Mouse (Mus musculus) kidney, embryonic 16.5 days (tissue): ENCODE measurements around the gene Ebp. TPM values are rescaled to one million over a fixed set of nuclear protein-coding genes. Genes with fewer than 3 reads are reported as not detected.

Experiments used
- ATAC-seq: fragments of 200-750 bp; cut with Nextera tagmentation; 2 replicates; pipeline ENCODE4 v1.8.0; 2017; ENCODE audit warnings: moderate TSS enrichment; ENCODE audit not compliant: low FRiP score, low TSS enrichment
- H3K27ac ChIP-seq: fragments of 300-500 bp; sonication (generic); 2 replicates; pipeline ENCODE4 v1.5.1; 2014; ENCODE audit warnings: low read length
- H3K27me3 ChIP-seq: fragments of 300-500 bp; sonication (generic); 2 replicates; pipeline ENCODE4 v1.6.1; 2014; ENCODE audit warnings: low read length, control low read depth, mixed read lengths; ENCODE audit not compliant: insufficient read depth
- H3K36me3 ChIP-seq: fragments of 300-500 bp; sonication (generic); 2 replicates; pipeline ENCODE4 v1.6.1; 2014; ENCODE audit warnings: low read length, control low read depth, mixed read lengths; ENCODE audit not compliant: insufficient read depth
- H3K4me1 ChIP-seq: fragments of 300-500 bp; sonication (generic); 2 replicates; pipeline ENCODE4 v1.6.1; 2014; ENCODE audit warnings: low read length, control low read depth, mixed read lengths; ENCODE audit not compliant: insufficient read depth
- H3K4me2 ChIP-seq: fragments of 300-500 bp; sonication (generic); replicated peaks from 2 replicates; pipeline ENCODE4 v1.6.1; 2014; ENCODE audit warnings: low read depth, low read length
- H3K4me3 ChIP-seq: fragments of 300-500 bp; sonication (generic); 2 replicates; pipeline ENCODE4 v1.5.1; 2014; ENCODE audit warnings: mild to moderate bottlenecking, low read length
- H3K9ac ChIP-seq: fragments of 300-500 bp; sonication (generic); replicated peaks from 2 replicates; pipeline ENCODE4 v1.6.1; 2014; ENCODE audit warnings: low read length
- H3K9me3 ChIP-seq: fragments of 300-500 bp; sonication (generic); 2 replicates; pipeline ENCODE4 v1.6.1; 2016; ENCODE audit warnings: low read length, control low read depth
- WGBS: fragments of 180-500 bp; shearing (Covaris S2); extraction: QIAGEN DNeasy Blood & Tissue Kit; methylation state at CpG from one replicate; pipeline ENCODE4 v1.1.7; 2014; 5-methylcytosine and 5-hydroxymethylcytosine counted together
- polyA plus RNA-seq: library from polyadenylated mRNA; unstranded; fragments of >200 nt; fragmentation: Nextera tagmentation; extraction: Ambion mirVana; gene quantifications from 2 replicates; pipeline ENCODE4 v1.2.1, GENCODE M21; 2015

Ebp gene
- polyA plus RNA-seq, 1 experiment from 2014 or later: 43.6 TPM

DNA sequence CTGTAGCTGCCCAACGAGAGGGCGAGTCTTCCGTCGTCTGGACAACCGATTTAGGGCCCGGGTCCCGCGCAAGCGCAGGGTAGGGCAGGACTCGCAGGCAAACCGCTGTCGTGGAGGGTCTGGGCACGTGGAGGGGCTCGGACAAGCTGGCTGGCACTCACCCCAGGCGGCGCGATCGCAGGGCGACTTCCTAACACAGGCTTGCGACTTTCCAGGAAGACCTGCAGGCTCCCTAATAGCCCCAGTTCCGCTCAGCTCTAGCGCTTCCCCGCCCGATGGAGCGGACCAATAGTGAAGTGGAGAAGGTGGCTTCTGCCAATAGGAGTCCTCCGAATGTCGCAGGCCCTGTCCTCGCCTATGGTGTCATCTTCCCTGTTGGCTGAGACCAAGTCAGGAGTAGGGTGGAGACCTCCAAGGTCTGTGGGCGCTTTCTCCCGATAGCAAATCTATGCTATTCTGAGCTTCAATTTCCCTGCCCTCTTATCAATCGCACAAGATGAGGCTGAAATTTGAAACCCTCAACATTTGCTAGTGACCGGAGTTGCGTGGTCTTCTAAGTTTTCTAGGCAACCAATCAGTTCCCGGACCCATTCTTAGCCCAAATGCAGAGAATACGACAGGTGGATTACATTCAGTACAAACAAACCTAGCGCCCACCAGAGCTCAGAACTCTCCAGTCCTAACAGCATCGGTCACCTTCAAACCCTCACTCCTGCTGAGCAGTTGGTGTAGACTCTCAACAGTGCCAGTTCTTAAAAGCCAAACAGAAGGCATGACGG lies 483 bp downstream of the Ebp start:
- peak overlapping the region; percentile 67 for H3K4me2 ChIP-seq
- no peaks in the 10 kb centered on the region for H3K9me3 ChIP-seq
- ATAC-seq: peak; percentile 98
- WGBS: 21% methylated on average over 38 of the region's 38 CpGs
- peak overlapping the region; percentile 61 for H3K4me3 ChIP-seq
- no peaks in the 10 kb centered on the region for H3K4me1 ChIP-seq
- H3K27me3 ChIP-seq: no peaks in the 10 kb centered on the region
- 0 out of 2 replicates have a peak overlapping the region, but pooled peaks have one; percentile 38 for H3K27ac ChIP-seq
- H3K36me3 ChIP-seq: no peaks in the 10 kb centered on the region
- peak overlapping the region; percentile 74 for H3K9ac ChIP-seq

DNA sequence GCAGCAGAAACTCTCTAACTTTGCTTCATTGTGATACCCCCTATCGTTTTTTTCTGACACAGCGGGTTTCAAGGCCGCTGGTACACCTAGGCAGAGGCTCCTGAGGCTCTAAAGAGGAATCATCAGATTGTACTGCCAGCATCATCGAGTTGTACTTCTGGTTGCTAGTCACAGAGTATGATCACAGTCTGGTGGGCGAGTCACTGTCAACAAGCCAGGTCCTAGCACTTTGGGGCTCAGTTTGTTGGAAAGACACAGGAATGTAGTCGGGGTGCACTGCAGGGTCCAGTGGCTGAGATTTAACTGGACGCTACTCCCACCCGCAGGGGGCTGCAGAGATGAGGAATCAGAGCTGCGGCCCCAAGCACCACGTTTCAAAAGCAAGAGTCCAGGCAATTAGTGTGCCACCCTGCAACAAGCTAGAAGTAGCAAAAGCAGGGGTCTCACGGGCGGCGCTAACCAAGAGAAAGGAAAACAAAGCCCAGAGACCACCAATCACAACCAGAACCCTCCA lies 1.1 kb downstream of the Ebp start:
- H3K4me2 ChIP-seq: peak overlapping the region; percentile 67
- H3K9ac ChIP-seq: peak overlapping the region; percentile 74
- H3K27me3 ChIP-seq: no peaks in the 10 kb centered on the region
- no peaks in the 10 kb centered on the region for H3K36me3 ChIP-seq
- WGBS: 18% methylated on average over 13 of the region's 13 CpGs
- no peaks in the 10 kb centered on the region for H3K9me3 ChIP-seq
- H3K4me1 ChIP-seq: no peaks in the 10 kb centered on the region
- 0 out of 2 replicates have a peak overlapping the region, but pooled peaks have one; percentile 38 for H3K27ac ChIP-seq
- peak; percentile 57; the same call in 1 of the 2 replicates for ATAC-seq
- peak overlapping the region; percentile 61 for H3K4me3 ChIP-seq

DNA sequence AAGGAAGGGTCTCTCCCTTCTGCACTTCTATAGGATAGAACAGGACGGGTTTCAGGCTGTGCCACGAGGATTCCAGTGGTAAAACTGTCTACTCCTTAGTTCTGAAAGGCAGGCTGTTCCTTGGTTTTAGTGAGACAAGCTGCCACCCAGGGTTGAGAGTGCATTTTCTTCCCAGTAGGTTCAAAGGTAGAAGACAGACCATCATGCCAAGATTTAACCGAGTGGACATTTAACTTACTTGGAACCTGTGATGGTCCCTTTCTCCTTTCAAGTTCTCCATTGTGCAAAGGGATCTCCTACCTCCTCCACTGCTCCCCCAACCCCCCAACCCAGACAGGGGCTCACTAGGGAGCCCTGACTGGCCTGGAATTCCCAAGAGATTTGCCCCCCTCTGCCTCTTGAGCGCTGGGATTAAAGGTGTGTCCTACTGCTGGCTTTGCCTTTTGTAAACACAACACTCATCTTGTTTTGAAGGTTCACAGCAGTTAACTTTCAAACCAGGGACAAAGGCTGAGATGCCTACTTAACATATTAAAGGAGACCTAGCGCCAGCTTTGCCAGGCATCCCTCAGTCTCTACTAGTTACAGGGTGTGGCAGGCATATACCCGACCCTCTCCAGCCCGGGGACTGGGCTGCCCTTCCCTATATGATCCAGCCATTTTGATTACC lies 10.3 kb downstream of the Ebp start:
- H3K9ac ChIP-seq: no peak overlapping the region
- WGBS: 23% methylated on average over 7 of the region's 7 CpGs
- no peak for ATAC-seq
- H3K9me3 ChIP-seq: no peaks in the 10 kb centered on the region
- H3K4me2 ChIP-seq: no peak overlapping the region
- H3K4me3 ChIP-seq: no peak overlapping the region
- H3K27ac ChIP-seq: no peak overlapping the region
- no peaks in the 10 kb centered on the region for H3K4me1 ChIP-seq
- no peaks in the 10 kb centered on the region for H3K27me3 ChIP-seq
- H3K36me3 ChIP-seq: no peaks in the 10 kb centered on the region

DNA sequence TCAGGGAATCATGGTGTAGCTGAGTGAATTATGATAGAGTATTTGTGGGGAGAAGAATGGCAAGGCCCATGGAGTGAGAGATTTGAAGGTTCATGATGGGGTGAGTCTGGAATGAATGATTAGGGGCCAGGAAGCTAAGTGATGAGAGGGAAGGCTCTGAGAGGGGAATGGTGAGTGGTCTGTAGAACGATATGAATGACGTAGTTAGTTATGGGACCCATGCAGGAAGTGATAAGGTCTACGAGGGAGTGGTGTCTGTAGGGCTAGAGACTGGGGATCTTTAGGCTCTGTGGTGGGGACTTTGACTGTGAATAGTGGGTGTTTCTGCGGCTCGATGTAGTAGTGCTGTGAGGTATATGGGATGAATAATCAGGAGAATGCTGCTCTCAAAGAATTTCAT lies 13.7 kb downstream of the Ebp start:
- Histone ChIP-seq H3K27ac (no peak overlapping the region), H3K27me3 (no peaks in the 10 kb centered on the region), H3K9ac (no peak overlapping the region), H3K9me3 (no peaks in the 10 kb centered on the region), H3K4me1 (peaks cover 4% of the 10 kb centered on the region; the same call in 1 of the 2 replicates), H3K36me3 (no peaks in the 10 kb centered on the region), H3K4me2 (no peak overlapping the region), H3K4me3 (no peak overlapping the region)
- 87% methylated on average over 5 of the region's 5 CpGs for WGBS
- ATAC-seq: no peak

DNA sequence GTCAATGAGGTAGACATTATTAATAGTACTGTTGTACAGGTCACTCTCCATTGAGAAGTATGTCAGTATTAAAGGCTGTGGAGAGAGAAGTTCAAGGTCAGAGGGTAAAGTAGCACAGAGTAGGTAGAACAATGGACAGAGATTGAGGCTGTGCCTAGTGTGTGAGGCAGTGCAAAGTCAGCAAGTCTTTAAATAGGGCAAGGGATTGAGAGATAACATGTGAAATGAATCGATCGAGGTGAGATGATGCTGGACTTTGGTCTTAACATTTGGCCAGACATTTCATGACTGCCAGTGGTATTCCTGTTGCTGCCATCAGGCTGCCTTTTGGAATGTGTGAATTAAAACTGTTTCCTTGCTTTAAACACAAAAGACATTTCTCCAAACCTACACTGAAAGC lies 14.4 kb downstream of the Ebp start:
- Histone ChIP-seq H3K27ac (no peak overlapping the region), H3K9me3 (no peaks in the 10 kb centered on the region), H3K4me2 (no peak overlapping the region), H3K27me3 (no peaks in the 10 kb centered on the region), H3K36me3 (no peaks in the 10 kb centered on the region), H3K4me1 (peaks cover 5% of the 10 kb centered on the region; the same call in 1 of the 2 replicates), H3K4me3 (no peak overlapping the region), H3K9ac (no peak overlapping the region)
- ATAC-seq: no peak
- WGBS: 97% methylated on average over 2 of the region's 2 CpGs

DNA sequence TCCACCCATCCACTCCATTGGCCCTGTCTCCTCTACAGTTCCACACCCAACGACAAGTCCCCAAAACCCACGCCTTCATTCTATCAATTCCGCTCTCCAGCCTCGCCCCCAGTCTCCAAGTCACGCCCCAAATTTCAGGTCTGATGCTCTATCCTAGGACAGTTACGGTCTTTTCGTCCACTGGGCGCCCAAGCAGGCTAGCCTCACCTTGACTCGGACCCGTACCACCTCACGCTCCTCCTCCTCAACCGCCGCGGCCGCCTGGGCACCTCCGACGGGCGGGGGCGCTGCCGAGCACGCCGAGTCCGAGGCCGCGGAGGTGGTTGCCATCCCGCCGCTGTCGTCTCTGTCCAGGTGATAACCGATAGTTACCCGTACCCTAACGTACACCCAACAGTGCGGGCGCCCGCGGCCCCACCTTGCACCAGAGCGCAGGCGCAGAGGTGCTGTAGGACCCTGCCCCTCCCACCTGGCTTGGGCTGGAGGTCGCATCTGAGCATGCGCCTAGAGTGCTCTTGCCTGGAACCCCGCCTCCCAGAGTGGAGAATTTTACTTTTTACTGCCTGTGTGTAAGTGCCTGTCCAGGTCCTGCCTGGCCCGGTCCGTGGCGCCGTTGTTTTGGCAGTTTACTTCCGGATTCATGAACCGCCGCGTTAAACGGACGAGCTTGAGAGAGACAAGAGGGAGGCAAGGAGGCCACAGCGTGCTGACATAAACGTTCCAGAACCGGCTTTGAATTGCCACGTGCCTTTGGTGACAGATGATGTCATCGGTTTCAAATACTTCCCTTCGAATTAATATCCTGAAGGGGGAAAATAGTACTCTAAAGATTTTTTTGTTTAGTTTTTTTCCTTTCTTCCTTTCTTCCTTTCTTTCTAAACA lies 17.6 kb downstream of the Ebp start, which contains the start of gene Tbc1d25:
TSS of gene Tbc1d25 (minus strand) at position 678 of the 882 bp plus-strand sequence.
- peak within 1 kb of the TSS; percentile 60 for H3K4me2 ChIP-seq
- H3K36me3 ChIP-seq: no peaks in the 10 kb centered on the region
- 14% methylated on average over 52 of the region's 56 CpGs for WGBS
- no peak within 1 kb of the TSS for H3K27ac ChIP-seq
- peak; percentile 97 for ATAC-seq
- H3K9ac ChIP-seq: peak within 1 kb of the TSS; percentile 71
- H3K4me3 ChIP-seq: peak within 1 kb of the TSS; percentile 71
- no peaks in the 10 kb centered on the region for H3K9me3 ChIP-seq
- H3K4me1 ChIP-seq: peaks cover 5% of the 10 kb centered on the region; the same call in 1 of the 2 replicates
- H3K27me3 ChIP-seq: no peaks in the 10 kb centered on the region

DNA sequence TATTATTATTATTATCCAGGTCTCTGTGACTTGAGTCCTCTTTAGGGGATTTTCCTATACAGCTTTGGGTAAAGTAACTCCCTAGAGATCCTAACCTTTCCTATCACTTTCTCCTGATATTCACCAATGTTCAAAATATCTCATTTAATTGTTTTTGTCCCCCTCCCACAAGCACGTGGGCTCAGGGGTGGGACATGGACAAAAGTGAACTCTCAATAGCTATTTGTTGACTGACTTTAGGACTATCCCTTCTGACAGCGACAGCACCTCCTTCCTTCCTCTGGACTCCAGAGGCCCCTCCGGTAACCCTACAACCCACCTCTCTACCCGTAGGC lies 18.2 kb downstream of the Ebp start:
- no peak for ATAC-seq
- Histone ChIP-seq H3K36me3 (no peaks in the 10 kb centered on the region), H3K9ac (peak overlapping the region; percentile 71), H3K9me3 (no peaks in the 10 kb centered on the region), H3K27me3 (no peaks in the 10 kb centered on the region), H3K4me2 (peak overlapping the region; percentile 60), H3K4me3 (peak overlapping the region; percentile 71), H3K27ac (no peak overlapping the region), H3K4me1 (peaks cover 5% of the 10 kb centered on the region; the same call in 1 of the 2 replicates)
- 39% methylated on average over 4 of the region's 4 CpGs for WGBS

DNA sequence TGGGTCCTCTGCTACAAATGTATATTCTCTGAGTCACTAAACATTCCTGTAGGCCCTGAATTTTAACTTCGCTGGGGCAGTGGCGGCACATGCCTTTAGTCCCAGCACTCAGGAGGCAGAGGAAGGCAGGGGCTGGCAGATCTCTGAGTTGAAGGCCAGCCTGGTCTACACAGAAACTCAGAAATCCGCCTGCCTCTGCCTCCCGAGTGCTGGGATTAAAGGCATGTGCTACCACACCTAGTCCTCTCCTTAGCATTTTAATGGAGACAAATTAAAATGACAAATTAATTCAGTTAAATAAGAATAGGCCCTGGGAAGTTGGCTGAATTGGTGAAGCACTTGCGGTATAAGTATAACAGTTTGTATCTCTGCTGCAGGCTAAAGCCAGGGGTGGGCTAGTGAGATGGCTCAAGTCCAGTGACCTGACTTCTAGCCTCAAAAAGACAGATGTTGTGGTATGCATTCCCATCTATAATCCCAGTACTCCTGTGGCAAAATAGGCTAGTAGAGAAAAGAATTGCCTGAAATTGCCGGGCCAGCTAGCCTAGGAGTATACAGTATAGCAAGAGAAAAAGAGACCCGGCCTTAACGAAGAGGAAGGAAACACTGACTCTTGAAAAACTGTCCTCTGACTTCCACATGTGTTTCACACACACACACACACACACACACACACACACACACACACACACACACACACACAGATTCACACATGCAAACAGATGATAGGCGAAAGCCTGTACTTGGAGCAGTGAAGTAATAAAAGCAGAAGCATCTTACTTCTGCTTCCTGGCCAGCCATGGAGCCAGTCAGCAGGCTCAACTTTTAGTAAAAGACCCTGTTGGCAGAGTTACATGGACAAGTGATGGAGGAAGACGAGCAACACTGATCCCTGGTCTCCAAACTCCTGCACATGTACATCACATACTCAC lies 25.3 kb downstream of the Ebp start:
- H3K9me3 ChIP-seq: no peaks in the 10 kb centered on the region
- no peak overlapping the region for H3K4me3 ChIP-seq
- H3K27me3 ChIP-seq: no peaks in the 10 kb centered on the region
- no peak overlapping the region for H3K4me2 ChIP-seq
- 88% methylated on average over 10 of the region's 10 CpGs for WGBS
- no peak for ATAC-seq
- no peak overlapping the region for H3K9ac ChIP-seq
- no peaks in the 10 kb centered on the region for H3K4me1 ChIP-seq
- no peak overlapping the region for H3K27ac ChIP-seq
- 0 out of 2 replicates have a peak, but pooled peaks cover 3% of the 10 kb centered on the region for H3K36me3 ChIP-seq
